Mouse (Mus musculus) left cerebral cortex, postnatal 4 days (tissue): ENCODE measurements around the gene Sh3glb2. TPM values are rescaled to one million over a fixed set of nuclear protein-coding genes. Genes with fewer than 3 reads are reported as not detected.

Source experiments
- DNase-seq: peaks from one replicate; pipeline ENCODE4 v3.0.0-alpha.2; 2022
- intact Hi-C: fragments of 180-260 bp; cut with DNase I; formaldehyde crosslinking; loops from one replicate; pipeline ENCODE4 v1.15.1; 2025
- microRNA-seq: library from miRNA; unstranded; fragments of <30 nt; microRNA quantifications from one replicate; pipeline ENCODE4 v1.2.0, GENCODE M21; 2022
- total RNA-seq, 2 experiments: library from RNA; stranded (reverse); gene quantifications; 2 replicates each; pipeline ENCODE4 v1.2.3; 2021

Sh3glb2 gene
- total RNA-seq, 2 experiments from 2014 or later, result 161 to 176 TPM

DNA sequence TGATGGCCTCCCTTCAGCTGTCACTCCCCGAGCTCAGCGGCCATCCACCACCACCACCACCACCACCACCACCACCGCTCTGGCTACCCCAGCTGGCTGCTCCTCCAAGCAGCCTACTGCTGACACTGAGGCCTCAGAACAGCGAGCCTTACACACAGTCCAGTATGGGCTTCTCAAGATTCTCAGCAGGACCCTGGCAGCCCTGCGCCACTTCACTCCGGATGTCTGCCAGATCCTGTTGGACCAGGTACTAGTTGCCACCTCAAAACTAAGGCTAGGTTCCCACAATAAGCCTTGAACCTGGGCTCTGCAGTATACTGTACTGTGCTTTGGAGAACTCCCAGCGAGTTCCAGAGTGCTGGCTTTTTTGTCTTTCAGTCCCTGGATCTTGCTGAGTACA is 16.6 kb downstream of the Sh3glb2 start:
- DNase-seq, result no peak
- intact Hi-C loops, result no loop called here

- DNase-seq, result no peak
Measured at GRCm38 (mm10) chr2:30342061-30342460, 17.1 kb downstream of the Sh3glb2 start.

DNA sequence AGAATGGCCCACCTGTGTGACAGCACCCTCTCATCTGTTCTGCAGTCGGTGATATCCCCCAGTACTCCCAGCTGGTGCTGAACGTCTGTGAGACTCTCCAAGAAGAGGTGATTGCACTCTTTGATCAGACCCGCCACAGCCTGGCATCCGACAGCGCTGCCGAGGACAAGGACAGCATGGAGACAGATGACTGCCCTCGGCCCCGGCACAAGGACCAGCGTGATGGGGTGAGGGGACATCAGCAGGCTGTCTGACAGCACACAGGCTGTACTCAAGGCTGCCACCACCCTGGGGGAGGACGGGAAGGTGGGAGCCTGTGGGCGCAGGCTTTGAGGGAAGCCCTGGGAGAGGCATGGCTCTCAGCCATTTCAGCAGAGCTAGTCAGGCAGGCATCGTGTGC is 22.0 kb downstream of the Sh3glb2 start:
- no peak for DNase-seq

More at GRCm38 (mm10) chr2:30342061-30342460, 17.1 kb downstream of the Sh3glb2 start:
- intact Hi-C loops, result no loop called here

DNA sequence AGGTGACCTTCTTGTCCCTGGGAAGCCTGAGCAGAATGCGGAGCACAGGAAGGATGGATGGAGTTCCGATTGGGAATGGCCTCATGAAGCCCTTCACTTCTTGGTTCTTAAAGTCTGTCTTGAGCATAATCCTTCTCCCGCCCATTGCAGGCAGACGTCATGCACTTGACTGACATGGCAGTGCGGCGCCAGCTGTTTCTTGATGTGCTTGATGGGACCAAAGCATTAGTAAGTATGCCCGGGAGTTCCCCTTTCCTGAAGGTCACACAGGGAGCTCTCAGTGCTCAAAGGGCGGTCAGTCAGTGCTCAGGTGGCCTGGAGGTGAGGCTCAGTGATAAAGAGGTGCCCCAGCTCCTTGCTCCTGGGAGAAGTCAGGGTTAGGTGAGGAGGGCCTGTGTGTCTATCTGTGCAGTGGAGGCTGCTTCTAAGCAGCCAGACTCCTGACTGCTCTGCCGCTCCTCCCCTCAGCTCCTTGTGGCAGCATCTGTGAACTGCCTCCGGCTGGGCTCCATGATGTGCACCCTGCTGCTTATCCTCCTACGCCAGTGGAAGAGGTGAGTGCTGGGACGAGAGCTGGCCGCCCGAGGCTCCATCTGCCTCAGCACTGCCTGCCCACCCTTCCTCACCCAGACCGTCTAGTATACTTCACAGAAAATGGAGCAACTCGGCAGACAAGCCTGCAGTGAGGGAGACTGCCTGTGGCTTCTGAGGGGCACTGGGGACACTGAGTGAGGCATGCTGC is 22.8 kb downstream of the Sh3glb2 start:
- intact Hi-C loops, result loop anchor here (10.0 kb wide), 1 partner anchor 312 kb away; no protein-coding TSS in a partner anchor
- no peak for DNase-seq

More for the DNA sequence above, 22.0 kb downstream of the Sh3glb2 start:
- intact Hi-C loops, result loop anchor here (10.0 kb wide), 1 partner anchor 312 kb away; no protein-coding TSS in a partner anchor

- intact Hi-C loops, result loop anchor here (10.0 kb wide), 1 partner anchor 311 kb away; no protein-coding TSS in a partner anchor
- no peak for DNase-seq
Measured at GRCm38 (mm10) chr2:30335324-30335723, 23.8 kb downstream of the Sh3glb2 start.

- intact Hi-C loops, result loop anchor here (10.0 kb wide), 1 partner anchor 1676 kb away; no protein-coding TSS in a partner anchor
- DNase-seq, result no peak
Measured at GRCm38 (mm10) chr2:30328791-30329190, 30.3 kb downstream of the Sh3glb2 start.

DNA sequence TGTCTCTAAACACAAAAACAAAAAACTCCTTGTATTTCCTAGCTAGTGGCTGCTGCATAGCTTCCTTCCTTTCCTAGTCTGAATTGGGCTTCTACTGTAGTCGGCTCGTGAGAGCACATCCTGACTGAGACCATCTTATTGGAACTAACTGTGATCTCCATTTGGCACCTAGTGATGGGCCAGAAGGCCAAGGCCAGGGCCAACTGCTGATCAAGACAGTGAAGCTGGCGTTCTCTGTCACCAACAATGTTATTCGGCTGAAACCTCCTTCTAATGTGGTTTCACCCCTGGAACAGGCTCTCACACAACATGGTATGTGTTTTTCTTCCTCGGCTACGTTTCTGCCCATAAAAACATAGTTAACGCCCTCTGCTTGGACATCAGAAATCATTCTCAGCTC is 31.9 kb downstream of the Sh3glb2 start:
- intact Hi-C loops, result loop anchor here (10.0 kb wide), 1 partner anchor 1678 kb away; no protein-coding TSS in a partner anchor

DNA sequence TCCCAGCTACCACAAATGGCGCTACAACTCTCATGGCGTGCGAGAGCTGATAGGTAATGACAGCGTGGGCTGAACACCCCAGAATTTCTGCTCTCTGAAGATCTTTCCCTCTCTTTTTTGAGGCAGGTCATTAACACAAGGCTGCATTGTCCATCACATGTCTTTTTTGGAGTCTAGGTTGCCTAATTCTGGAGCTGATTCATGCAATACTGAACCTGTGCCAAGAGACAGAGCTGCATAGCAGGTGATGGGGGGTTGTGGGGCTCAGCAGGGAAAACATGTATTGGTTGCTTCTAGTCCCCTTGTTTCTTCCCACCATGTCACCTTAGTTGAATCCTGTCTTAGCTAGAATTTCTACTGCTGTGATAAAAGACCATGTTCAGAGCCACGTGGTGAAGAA is 33.8 kb downstream of the Sh3glb2 start:
- no peak for DNase-seq
- intact Hi-C loops, result loop anchor here (10.0 kb wide), 1 partner anchor 1680 kb away; no protein-coding TSS in a partner anchor

More for the DNA sequence above, 31.9 kb downstream of the Sh3glb2 start:
- no peak for DNase-seq

DNA sequence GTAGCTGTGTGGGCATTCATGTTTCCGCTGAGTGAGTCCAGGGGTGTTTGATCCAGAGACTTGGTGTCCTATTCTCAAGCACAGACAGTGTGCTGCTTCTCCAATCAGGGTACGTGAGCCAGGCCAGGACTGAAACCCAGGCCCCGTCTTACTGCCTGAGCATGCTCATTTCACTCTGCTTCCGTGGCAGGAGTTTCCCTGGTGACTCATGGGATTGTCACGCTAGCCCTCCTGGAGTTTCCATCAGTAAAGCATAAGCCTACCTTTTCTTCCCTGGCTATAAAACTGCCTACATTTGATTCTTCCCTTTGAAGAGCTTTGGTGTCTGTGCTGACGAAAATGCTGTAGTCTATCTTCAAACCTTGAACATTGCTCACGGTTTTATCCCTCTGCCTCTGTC is 36.0 kb downstream of the Sh3glb2 start:
- intact Hi-C loops, result loop anchor here (10.0 kb wide), 1 partner anchor 1682 kb away; no protein-coding TSS in a partner anchor
- no peak for DNase-seq

- DNase-seq, result no peak
- intact Hi-C loops, result loop anchor here (10.0 kb wide), 1 partner anchor 324 kb away; no protein-coding TSS in a partner anchor
Measured at GRCm38 (mm10) chr2:30319260-30319659, 39.9 kb downstream of the Sh3glb2 start.

DNA sequence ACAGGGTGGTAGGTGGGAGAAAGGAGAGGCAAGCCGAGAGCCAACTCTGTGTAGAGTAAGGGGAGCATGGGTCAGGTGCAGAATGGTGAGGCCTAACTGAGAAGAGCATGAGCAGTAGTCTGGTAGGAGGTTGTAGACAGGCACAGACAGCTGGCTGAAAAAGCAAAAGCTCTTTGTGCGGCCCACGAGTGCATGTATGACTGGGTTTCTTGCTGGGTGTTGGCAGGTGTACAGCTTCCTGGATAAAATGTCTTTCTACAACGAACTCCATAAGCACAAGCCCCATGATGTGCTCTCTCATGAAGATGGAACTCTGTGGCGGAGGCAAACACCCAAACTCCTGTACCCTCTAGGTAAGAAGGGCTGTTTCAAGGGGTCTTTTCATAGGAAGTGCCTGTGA is 42.2 kb downstream of the Sh3glb2 start:
- intact Hi-C loops, result loop anchor here (10.0 kb wide), 1 partner anchor 322 kb away; no protein-coding TSS in a partner anchor
- DNase-seq, result no peak

DNA sequence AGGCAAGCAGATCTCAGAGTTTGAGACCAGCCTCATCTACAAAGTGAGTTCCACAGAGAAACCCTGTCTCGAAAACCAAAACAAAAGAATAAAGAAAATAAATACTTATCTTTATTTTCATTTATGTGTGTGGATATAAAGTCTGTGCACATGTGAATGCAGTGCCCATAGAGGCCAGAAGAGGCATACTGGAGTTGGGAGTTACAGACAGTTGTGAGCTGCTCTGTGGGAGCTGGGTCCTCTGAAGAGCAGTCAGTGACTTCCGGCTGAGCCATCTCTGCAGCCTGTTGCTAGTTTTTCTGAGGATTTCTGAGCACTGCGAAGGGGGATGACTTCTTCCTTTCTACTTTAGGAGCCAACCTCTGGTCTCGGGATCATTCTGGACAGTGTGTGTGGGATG is 43.0 kb downstream of the Sh3glb2 start:
- intact Hi-C loops, result loop anchor here (10.0 kb wide), 1 partner anchor 321 kb away; no protein-coding TSS in a partner anchor
- no peak for DNase-seq

- intact Hi-C loops, result loop anchor here (10.0 kb wide), 1 partner anchor 317 kb away; no protein-coding TSS in a partner anchor
- DNase-seq, result no peak
Measured at GRCm38 (mm10) chr2:30311481-30311880, 47.7 kb downstream of the Sh3glb2 start.

DNA sequence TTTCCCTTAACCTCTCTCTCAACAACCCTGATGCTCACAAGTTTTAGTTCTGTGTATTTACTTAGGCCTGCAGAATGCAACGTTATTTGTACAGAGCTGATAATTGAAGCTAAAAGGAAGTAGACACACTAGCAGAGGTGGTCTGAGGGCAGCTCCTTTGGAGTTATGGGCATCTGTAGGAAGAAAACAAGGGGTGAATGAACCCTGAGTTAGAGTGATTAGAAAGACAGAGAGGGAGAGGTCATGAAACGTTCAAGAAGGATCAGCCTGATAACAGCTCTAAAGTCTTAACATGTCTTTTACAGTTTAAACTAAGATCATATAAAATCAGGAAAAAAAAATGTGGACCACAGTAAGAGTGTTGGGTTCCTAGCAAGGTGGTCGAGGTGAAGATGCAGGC is 49.8 kb downstream of the Sh3glb2 start:
- intact Hi-C loops, result loop anchor here (10.0 kb wide), 1 partner anchor 375 kb away; the partner anchor contains the start of gene Gle1
- no peak for DNase-seq

- intact Hi-C loops, result loop anchor here (10.0 kb wide), 1 partner anchor 371 kb away; the partner anchor contains the start of gene Gle1
- DNase-seq, result no peak
Measured at GRCm38 (mm10) chr2:30306087-30306486, 53.0 kb downstream of the Sh3glb2 start.

- intact Hi-C loops, result loop anchor here (10.0 kb wide), 1 partner anchor 365 kb away; the partner anchor contains the start of gene Gle1
- no peak for DNase-seq
Measured at GRCm38 (mm10) chr2:30299966-30300365, 59.2 kb downstream of the Sh3glb2 start.

DNA sequence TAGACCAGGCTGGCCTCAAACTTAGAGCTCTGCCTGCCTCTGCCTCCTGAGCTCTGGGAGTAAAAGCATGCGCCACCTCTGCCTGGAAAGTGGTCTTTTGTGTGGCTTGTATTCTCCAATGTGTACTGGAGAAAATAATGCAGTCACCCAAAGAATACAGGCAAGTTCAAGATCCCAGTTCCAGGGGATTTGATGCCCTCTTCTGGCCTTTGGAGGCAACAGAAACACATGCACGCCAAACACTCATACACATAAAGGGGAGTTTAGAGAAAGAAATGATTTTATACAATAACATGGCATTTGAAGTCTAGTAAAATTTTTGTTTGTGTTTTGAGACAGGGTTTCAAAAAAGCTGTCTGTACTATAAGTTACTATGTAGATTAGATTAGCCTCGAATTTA is 59.6 kb downstream of the Sh3glb2 start:
- intact Hi-C loops, result no loop called here
- no peak for DNase-seq

Small RNA genes lying within 50 kb of the gene (microRNA-seq; reads per million reads assigned to microRNA genes)
- gene Gm47292, result not detected

Other genes starting within 250 kb of the Sh3glb2 start
- gene Zer1, start 234.8 kb downstream of the Sh3glb2 start, total RNA-seq, result 10 to 100 TPM; 80.8 to 88.0 TPM
- 10 to 100 TPM; 84.9 to 87.6 TPM for gene Tbc1d13, start 225.6 kb downstream of the Sh3glb2 start, total RNA-seq
- gene Endog, start 187.8 kb downstream of the Sh3glb2 start, total RNA-seq, result 10 to 100 TPM; 13.3 to 15.8 TPM
- gene Spout1, start 180.9 kb downstream of the Sh3glb2 start, total RNA-seq, result 10 to 100 TPM; 36.7 to 37.7 TPM
- 10 to 100 TPM; 12.0 to 12.7 TPM for gene Kyat1, start 153.5 kb downstream of the Sh3glb2 start, total RNA-seq
- gene Lrrc8a, start 121.6 kb downstream of the Sh3glb2 start, total RNA-seq, result 10 to 100 TPM; 50.6 to 55.9 TPM
- gene Gm28035, start 118.8 kb downstream of the Sh3glb2 start, total RNA-seq, result 10 to 100 TPM in 1 of 2 experiments, 1 to 10 TPM in 1; 7.7 to 10.5 TPM
- gene Phyhd1, start 93.1 kb downstream of the Sh3glb2 start, total RNA-seq, result 10 to 100 TPM; 17.1 to 19.3 TPM
- not detected for gene Gm28038, start 78.3 kb downstream of the Sh3glb2 start, total RNA-seq
- gene Dolk, start 73.0 kb downstream of the Sh3glb2 start, total RNA-seq, result 10 to 100 TPM; 18.7 to 21.6 TPM
- gene Nup188, start 72.9 kb downstream of the Sh3glb2 start, total RNA-seq, result 10 to 100 TPM; 36.6 to 42.0 TPM
- 10 to 100 TPM; 69.7 to 76.5 TPM for gene Miga2, start 4.9 kb upstream of the Sh3glb2 start, total RNA-seq
- gene Dolpp1, start 32.9 kb upstream of the Sh3glb2 start, total RNA-seq, result 10 to 100 TPM; 41.1 to 43.9 TPM
- 10 to 100 TPM; 33.2 to 33.3 TPM for gene Crat, start 56.5 kb upstream of the Sh3glb2 start, total RNA-seq
- gene Ptpa, start 56.7 kb upstream of the Sh3glb2 start, total RNA-seq, result 100 to 1,000 TPM; 145 to 153 TPM
- 10 to 100 TPM; 10.8 to 13.2 TPM for gene Ier5l, start 114.9 kb upstream of the Sh3glb2 start, total RNA-seq
- gene Cstad, start 235.7 kb upstream of the Sh3glb2 start, total RNA-seq, result 1 to 10 TPM; 3.0 to 3.7 TPM